Mouse (Mus musculus) heart, adult 2 months (tissue): ENCODE results near the gene Dzip1.

Experiments
- CTCF ChIP-seq: fragments of 200-600 bp; IDR thresholded peaks from 2 replicates; pipeline ENCODE4 v1.8.1; 2022; ENCODE audit warnings: antibody characterized with exemption, mild to moderate bottlenecking, moderate library complexity
- EP300 ChIP-seq: fragments of 200-500 bp; IDR thresholded peaks from 2 replicates; pipeline ENCODE4 v1.6.1; 2011; ENCODE audit warnings: low read depth, low read length, control low read depth; ENCODE audit not compliant: insufficient read depth
- POLR2A ChIP-seq: fragments of 200-500 bp; IDR thresholded peaks from 2 replicates; pipeline ENCODE4 v1.6.1; 2011; ENCODE audit warnings: mild to moderate bottlenecking, low read depth, low read length, control low read depth; ENCODE audit not compliant: insufficient read depth

DNA sequence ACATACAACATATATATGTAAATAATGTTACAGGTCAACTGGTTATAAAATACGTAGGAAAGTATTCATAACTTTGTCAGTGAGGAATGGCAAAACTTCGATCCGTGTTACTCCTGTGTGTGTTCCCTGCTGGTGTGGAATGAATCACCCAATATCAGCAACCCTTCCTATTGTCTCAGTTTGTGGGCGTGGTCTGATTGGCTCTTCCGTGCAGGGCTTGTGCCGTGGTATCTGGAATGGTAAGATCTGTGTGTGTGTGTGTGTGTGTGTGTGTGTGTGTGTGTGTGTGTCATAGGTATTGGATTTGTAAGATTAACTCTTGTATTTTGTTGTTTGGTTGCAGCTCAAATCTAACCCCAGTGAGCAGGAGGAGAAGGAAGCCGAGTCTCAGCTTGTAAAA, 42.4 kb upstream of the Dzip1 start:
- TF ChIP-seq CTCF (no peak), POLR2A (no peak), EP300 (no peak)
